Mouse (Mus musculus) megakaryocyte, embryonic 14.5 days (primary cell): Measurements from ENCODE around the gene Arl6.

ENCODE experiments used
- FLI1 ChIP-seq: IDR thresholded peaks from 2 replicates; pipeline ENCODE4 v1.6.1; 2012; ENCODE audit warnings: low read length, inconsistent platforms, mixed read lengths
- GATA1 ChIP-seq: IDR thresholded peaks from 3 replicates; pipeline ENCODE4 v1.6.1; 2012; ENCODE audit warnings: mixed read lengths, low read length, inconsistent platforms, borderline replicate concordance

DNA sequence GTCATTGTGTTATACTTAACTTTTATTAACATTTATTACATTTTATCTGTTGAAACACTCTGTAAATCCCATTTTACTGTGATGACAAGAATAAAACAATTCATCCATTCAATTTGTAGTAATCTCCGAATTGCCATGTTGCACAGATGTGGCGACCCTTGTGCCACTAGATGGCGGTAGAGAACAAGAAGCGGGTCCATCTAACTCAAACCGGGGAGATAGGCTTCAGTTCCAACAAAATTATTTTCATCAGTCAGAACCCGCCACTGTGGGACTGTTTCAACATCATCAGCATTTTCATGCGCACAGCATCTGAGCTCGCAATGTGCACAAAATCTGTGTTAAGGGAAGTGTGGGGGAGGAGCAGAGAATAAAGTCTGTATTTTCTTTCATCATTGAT, 44.2 kb upstream of the Arl6 start:
- no peak for TF ChIP-seq GATA1
- TF ChIP-seq FLI1: no peak
